Mouse (Mus musculus) CH12.LX (cell line): ENCODE measurements around the gene Prim2. TPM values are rescaled to one million over a fixed set of nuclear protein-coding genes. Genes with fewer than 3 reads are reported as not detected.

Experiments
- DNase-seq: peaks from one replicate; pipeline ENCODE4 v3.0.0-alpha.2; 2013; ENCODE audit errors: extremely low read depth
- H3K27ac ChIP-seq: 2 replicates; pipeline ENCODE4 v1.5.1; 2012; ENCODE audit warnings: low read depth, mild to moderate bottlenecking, control low read depth, moderate library complexity; ENCODE audit not compliant: insufficient read depth
- H3K27me3 ChIP-seq: replicated peaks from 2 replicates; pipeline ENCODE3; 2012; ENCODE audit warnings: inconsistent platforms
- H3K36me3 ChIP-seq, 2 experiments: replicated peaks in 1 of 2; 2 replicates each; pipeline versions ENCODE3 to v1.6.1; 2012; ENCODE audit warnings: inconsistent platforms in 1 of 2, low read length in 1 of 2, mild to moderate bottlenecking in 1 of 2, mixed read lengths in 1 of 2, moderate library complexity in 1 of 2; ENCODE audit not compliant: control insufficient read depth in 1 of 2, insufficient read depth in 1 of 2
- H3K4me1 ChIP-seq, 2 experiments: 2 replicates each; pipeline ENCODE4 v1.6.1; 2012; ENCODE audit warnings: inconsistent platforms in 1 of 2, moderate library complexity in 1 of 2; ENCODE audit not compliant: insufficient read depth in 2 of 2, control insufficient read depth in 1 of 2
- H3K4me2 ChIP-seq: 2 replicates; pipeline ENCODE4 v1.6.1; 2012; ENCODE audit warnings: low read depth, mild to moderate bottlenecking, control low read depth; ENCODE audit not compliant: poor library complexity, insufficient read depth, severe bottlenecking
- H3K4me3 ChIP-seq, 3 experiments: fragments of 150-350 bp in 1 of 3; sonication (generic) in 1 of 3; replicated peaks in 1 of 3; 2 replicates each; pipeline versions ENCODE3 to v1.5.1; 2011 to 2012; ENCODE audit warnings: low read depth in 2 of 3, low read length in 2 of 3, mild to moderate bottlenecking in 2 of 3, moderate library complexity in 2 of 3, control low read depth in 1 of 3, improper control_type of control experiment in 1 of 3, inconsistent platforms in 1 of 3, mixed read lengths in 1 of 3; ENCODE audit not compliant: poor library complexity in 1 of 3
- H3K79me2 ChIP-seq: replicated peaks from 2 replicates; pipeline ENCODE4 v1.6.1; 2012; ENCODE audit warnings: mild to moderate bottlenecking, moderate library complexity; ENCODE audit not compliant: control insufficient read depth, poor library complexity, insufficient read depth, severe bottlenecking; ENCODE audit errors: extremely low read depth
- H3K9ac ChIP-seq: 2 replicates; pipeline ENCODE4 v1.6.1; 2012; ENCODE audit warnings: low read depth, mild to moderate bottlenecking, control low read depth, moderate library complexity; ENCODE audit not compliant: insufficient read depth
- H3K9me3 ChIP-seq: replicated peaks from 2 replicates; pipeline ENCODE3; 2012; ENCODE audit warnings: low read length, inconsistent platforms, mixed read lengths
- CHD1 ChIP-seq: IDR thresholded peaks from 2 replicates; pipeline ENCODE4 v1.6.1; 2012; ENCODE audit warnings: low read depth, low read length, improper control_type of control experiment, inconsistent platforms
- CHD2 ChIP-seq: IDR thresholded peaks from 2 replicates; pipeline ENCODE4 v1.6.1; 2011; ENCODE audit warnings: low read length, improper control_type of control experiment
- CTCF ChIP-seq, 2 experiments: IDR thresholded peaks in 1 of 2; conservative IDR thresholded peaks in 1 of 2; 2 replicates each; pipeline ENCODE4 v1.5.1; 2011 to 2012; ENCODE audit warnings: low read depth in 2 of 2, low read length in 2 of 2, improper control_type of control experiment in 1 of 2, inconsistent platforms in 1 of 2, mild to moderate bottlenecking in 1 of 2, moderate library complexity in 1 of 2
- E2F4 ChIP-seq: IDR thresholded peaks from 2 replicates; pipeline ENCODE4 v1.6.1; 2011; ENCODE audit warnings: low read depth, low read length, improper control_type of control experiment; ENCODE audit not compliant: insufficient replicate concordance
- EP300 ChIP-seq: IDR thresholded peaks from 2 replicates; pipeline ENCODE4 v1.6.1; 2011; ENCODE audit warnings: low read length, improper control_type of control experiment
- ETS1 ChIP-seq: conservative IDR thresholded peaks from 2 replicates; pipeline ENCODE4 v1.6.1; 2012; ENCODE audit warnings: low read depth, mild to moderate bottlenecking, inconsistent platforms, low read length, improper control_type of control experiment, moderate library complexity
- JUND ChIP-seq: conservative IDR thresholded peaks from 2 replicates; pipeline ENCODE4 v1.6.1; 2011; ENCODE audit warnings: low read depth, low read length, improper control_type of control experiment
- MAX ChIP-seq: IDR thresholded peaks from 2 replicates; pipeline ENCODE4 v1.6.1; 2011; ENCODE audit warnings: low read length, improper control_type of control experiment
- MEF2A ChIP-seq: IDR thresholded peaks from 2 replicates; pipeline ENCODE4 v1.6.1; 2014; ENCODE audit warnings: low read depth, mild to moderate bottlenecking, inconsistent platforms, low read length, improper control_type of control experiment, borderline replicate concordance
- MXI1 ChIP-seq: IDR thresholded peaks from 2 replicates; pipeline ENCODE4 v1.6.1; 2011; ENCODE audit warnings: mild to moderate bottlenecking, low read depth, low read length, improper control_type of control experiment
- NELFE ChIP-seq: IDR thresholded peaks from 2 replicates; pipeline ENCODE4 v1.6.1; 2011; ENCODE audit warnings: low read depth, low read length, improper control_type of control experiment
- NRF1 ChIP-seq: IDR thresholded peaks from 2 replicates; pipeline ENCODE4 v1.6.1; 2014; ENCODE audit warnings: low read depth, mild to moderate bottlenecking, inconsistent platforms, low read length, improper control_type of control experiment, moderate library complexity
- PAX5 ChIP-seq: IDR thresholded peaks from 2 replicates; pipeline ENCODE4 v1.6.1; 2012; ENCODE audit warnings: low read length, inconsistent platforms, mixed read lengths
- POLR2A ChIP-seq: IDR thresholded peaks from 2 replicates; pipeline ENCODE4 v1.6.1; 2011; ENCODE audit warnings: low read depth, mild to moderate bottlenecking, improper control_type of control experiment, low read length
- SIN3A ChIP-seq: IDR thresholded peaks from 2 replicates; pipeline ENCODE4 v1.6.1; 2012; ENCODE audit warnings: low read length, improper control_type of control experiment, inconsistent platforms
- TCF12 ChIP-seq: IDR thresholded peaks from 2 replicates; pipeline ENCODE4 v1.6.1; 2014; ENCODE audit warnings: low read depth, mild to moderate bottlenecking, inconsistent platforms, low read length, improper control_type of control experiment
- UBTF ChIP-seq: IDR thresholded peaks from 2 replicates; pipeline ENCODE4 v1.6.1; 2012; ENCODE audit warnings: low read depth, mild to moderate bottlenecking, inconsistent platforms, low read length, improper control_type of control experiment, moderate library complexity
- ZC3H11A ChIP-seq: IDR thresholded peaks from 2 replicates; pipeline ENCODE4 v1.6.1; 2012; ENCODE audit warnings: low read depth, mild to moderate bottlenecking, inconsistent platforms, low read length, improper control_type of control experiment
- ZNF384 ChIP-seq: IDR thresholded peaks from 2 replicates; pipeline ENCODE4 v1.6.1; 2012; ENCODE audit warnings: low read depth, low read length, improper control_type of control experiment, inconsistent platforms
- dilution Hi-C: fragments of 300-500 bp; cut with MboI; formaldehyde crosslinking; loops from 2 replicates; pipeline ENCODE4 v1.14.3; 2020; ENCODE audit warnings: low sequenced_read_pairs; ENCODE audit not compliant: extremely low pct_unique_long_range_greater_than_20kb, extremely low pct_ligation_motif_present
- in situ Hi-C: fragments of 300-500 bp; cut with MboI; formaldehyde crosslinking; loops from 3 replicates; pipeline ENCODE4 v1.14.3; 2019; ENCODE audit warnings: low sequenced_read_pairs, low pct_ligation_motif_present, low pct_unique_long_range_greater_than_20kb, mixed read lengths
- polyA plus RNA-seq: library from polyadenylated mRNA; unstranded; fragments of >175 nt; gene quantifications from 2 replicates; pipeline ENCODE4 v1.2.1, GENCODE M21; 2012; ENCODE audit warnings: low read depth; ENCODE audit not compliant: insufficient read length
- total RNA-seq, 2 experiments: library from RNA; depleted of rRNA; stranded (reverse); fragments of 300-350 nt in 1 of 2; fragments of >200 nt in 1 of 2; gene quantifications; 2 replicates each; pipeline ENCODE4 v1.2.3; 2012 to 2014

Prim2 gene
- total and polyA plus RNA-seq, 3 experiments, result 41.3 to 72.6 (median 51.7) TPM

GRCm38 (mm10) chr1:33584590-33584978, 85.0 kb downstream of the Prim2 start:
- no peak overlapping the region for H3K9ac ChIP-seq
- TF ChIP-seq MXI1, result no peak
- no peak for TF ChIP-seq SIN3A
- TF ChIP-seq UBTF, result no peak
- TF ChIP-seq MAX, result no peak
- no peak for TF ChIP-seq JUND
- no peak for TF ChIP-seq TCF12
- no peak for TF ChIP-seq EP300
- TF ChIP-seq CHD1, result no peak
- no peak for TF ChIP-seq ZC3H11A
- no peak for TF ChIP-seq NELFE
- no peak for TF ChIP-seq CHD2
- TF ChIP-seq E2F4, result no peak
- no peak for TF ChIP-seq NRF1
- no peak for TF ChIP-seq MEF2A
- no peak for TF ChIP-seq ETS1
- TF ChIP-seq ZNF384, result no peak
- TF ChIP-seq CTCF (conservative IDR thresholded peaks at IDR 0.05 in 1 of 2, IDR thresholded peaks at IDR 0.05 in 1 of 2; ENCODE audit: low read depth in 2 of 2, low read length in 2 of 2), result no peak
- TF ChIP-seq POLR2A, result no peak
- TF ChIP-seq PAX5, result no peak
- no peak overlapping the region for H3K27ac ChIP-seq
- no peak overlapping the region for H3K4me3 ChIP-seq
- peaks cover 6 to 17% of the 10 kb centered on the region in 2 experiments; a peak in 2 of 4 replicates for H3K4me1 ChIP-seq
- no peak overlapping the region for H3K4me2 ChIP-seq
- no peak for DNase-seq
- no peaks in the 10 kb centered on the region for H3K27me3 ChIP-seq
- peaks cover 0 to 16% of the 10 kb centered on the region in 2 experiments for H3K36me3 ChIP-seq
- H3K79me2 ChIP-seq, result no peaks in the 10 kb centered on the region
- in situ Hi-C loops, result no loop called here
- dilution Hi-C loops, result no loop called here
- no peaks in the 10 kb centered on the region for H3K9me3 ChIP-seq

- Histone ChIP-seq H3K9ac (no peak overlapping the region), H3K4me1 (peaks cover 6 to 18% of the 10 kb centered on the region in 2 experiments; a peak in 2 of 4 replicates)
- no peak for TF ChIP-seq PAX5
- TF ChIP-seq ETS1, result no peak
- TF ChIP-seq, all 38 proteins: peak for 0
- H3K36me3 ChIP-seq, result peaks cover 0 to 15% of the 10 kb centered on the region in 2 experiments
- H3K79me2 ChIP-seq, result no peaks in the 10 kb centered on the region
- dilution Hi-C loops (no loop called here), in situ Hi-C loops (no loop called here)
- no peaks in the 10 kb centered on the region for H3K9me3 ChIP-seq
- H3K27me3 ChIP-seq, result no peaks in the 10 kb centered on the region
- no peak overlapping the region for H3K4me2 ChIP-seq
- no peak overlapping the region for H3K27ac ChIP-seq
- no peak overlapping the region for H3K4me3 ChIP-seq
- no peak for DNase-seq
Observed at GRCm38 (mm10) chr1:33583817-33584589, 85.6 kb downstream of the Prim2 start.
